Mouse (Mus musculus) ES-E14 (cell line): Measurements from ENCODE around the gene Vwc2.

Source experiments
- CHD2 ChIP-seq: IDR thresholded peaks from 2 replicates; pipeline ENCODE4 v1.6.1; 2014; ENCODE audit warnings: mild to moderate bottlenecking, low read depth, low read length, inconsistent platforms
- HCFC1 ChIP-seq: IDR thresholded peaks from 2 replicates; pipeline ENCODE4 v1.6.1; 2012; ENCODE audit warnings: low read length, inconsistent platforms, borderline replicate concordance; ENCODE audit not compliant: insufficient read depth
- MAFK ChIP-seq: IDR thresholded peaks from 2 replicates; pipeline ENCODE4 v1.6.1; 2014; ENCODE audit warnings: mild to moderate bottlenecking, low read depth, low read length, inconsistent platforms; ENCODE audit not compliant: insufficient read depth
- ZC3H11A ChIP-seq: IDR thresholded peaks from 2 replicates; pipeline ENCODE4 v1.6.1; 2012; ENCODE audit warnings: low read depth, mild to moderate bottlenecking, inconsistent platforms, low read length, borderline replicate concordance
- ZNF384 ChIP-seq: IDR thresholded peaks from 2 replicates; pipeline ENCODE4 v1.6.1; 2012; ENCODE audit warnings: low read depth, low read length, inconsistent platforms

GRCm38 (mm10) chr11:11242694-11243377, 128.8 kb downstream of the Vwc2 start:
- TF ChIP-seq HCFC1: no peak
- no peak for TF ChIP-seq MAFK
- TF ChIP-seq ZC3H11A: no peak
- TF ChIP-seq ZNF384: no peak
- TF ChIP-seq CHD2: no peak
